Mouse (Mus musculus) heart, postnatal 10 days (tissue): ENCODE data around the gene Cd19. TPM values are rescaled to one million over a fixed set of nuclear protein-coding genes. Genes with fewer than 3 reads are reported as not detected.
"Not testable (repeated sequence)": the region's sequence is repeated elsewhere in the genome, so short reads cannot be mapped to it uniquely, and the experiment has no call there.

ENCODE experiments used
- DNase-seq, 2 experiments: peaks; one replicate each; pipeline ENCODE4 v3.0.0; 2021
- intact Hi-C: fragments of 180-260 bp; cut with DNase I; formaldehyde crosslinking; loops from one replicate; pipeline ENCODE4 v1.15.1; 2025
- microRNA-seq, 2 experiments: library from miRNA; unstranded; fragments of <30 nt; microRNA quantifications; one replicate each; pipeline ENCODE4 v1.2.0; 2022
- total RNA-seq, 2 experiments: library from RNA; stranded (reverse); gene quantifications; 2 replicates each; pipeline ENCODE4 v1.2.3; 2021

Cd19 gene
- total RNA-seq, 2 experiments from 2014 or later = 0.50 to 1.2 TPM

DNA sequence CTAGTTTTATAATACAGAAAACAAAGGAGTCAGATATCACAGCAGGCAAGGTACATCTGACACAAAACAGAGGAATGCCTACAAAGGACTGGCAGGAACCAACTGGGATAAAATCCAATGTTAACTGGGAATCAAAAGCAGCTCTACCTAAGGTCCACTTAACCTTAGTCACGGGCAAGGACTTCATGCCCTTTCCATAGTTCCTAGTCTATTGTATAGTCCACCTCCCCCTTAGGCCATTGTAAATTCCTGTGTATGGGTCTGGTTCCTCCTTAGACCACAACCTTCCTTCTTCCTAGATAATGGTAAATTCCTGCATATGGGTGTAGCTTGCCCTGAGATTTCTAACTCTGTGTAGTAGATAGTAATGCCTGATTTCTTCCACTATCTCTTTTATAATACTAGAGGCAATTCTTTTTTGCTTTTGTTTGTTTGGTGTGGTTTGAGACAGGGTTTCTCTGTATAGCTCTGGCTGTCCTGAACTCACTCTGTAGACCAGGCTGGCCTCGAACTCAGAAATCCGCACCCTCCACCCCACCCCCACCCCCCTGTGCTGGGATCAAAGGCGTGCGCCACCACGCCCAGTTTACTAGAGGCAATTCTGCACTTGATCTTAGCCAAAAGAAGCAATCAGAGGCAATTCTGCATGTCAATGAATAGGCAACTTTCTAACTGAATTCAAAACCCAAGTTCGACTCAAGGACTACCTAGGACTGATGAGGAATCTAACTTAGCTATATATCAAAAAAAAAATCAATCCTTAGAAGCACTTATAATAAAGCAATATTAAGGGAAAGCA is 22.4 kb downstream of the Cd19 start:
- DNase-seq, intact Hi-C loops: not testable (repeated sequence)

DNA sequence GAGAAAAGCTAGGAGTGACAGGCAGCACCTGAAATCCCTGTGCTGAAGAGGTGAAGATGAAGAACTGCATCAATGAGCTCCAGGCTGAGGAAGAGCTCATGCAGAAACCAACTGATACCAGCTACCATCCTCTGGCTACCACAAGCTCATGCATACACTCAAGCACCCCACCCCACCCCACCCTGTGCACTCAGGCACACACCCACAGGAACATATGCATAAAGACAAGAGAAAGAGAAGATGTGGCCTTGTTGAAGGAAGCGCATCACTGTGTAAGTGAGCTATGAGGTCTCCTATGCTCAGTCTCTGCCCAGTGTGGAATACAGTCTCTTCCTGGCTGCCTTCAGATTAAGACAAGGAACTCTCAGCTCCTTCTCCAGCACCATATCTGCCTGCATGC is 26.5 kb downstream of the Cd19 start:
- intact Hi-C loops = no loop called here
- DNase-seq = no peak

DNA sequence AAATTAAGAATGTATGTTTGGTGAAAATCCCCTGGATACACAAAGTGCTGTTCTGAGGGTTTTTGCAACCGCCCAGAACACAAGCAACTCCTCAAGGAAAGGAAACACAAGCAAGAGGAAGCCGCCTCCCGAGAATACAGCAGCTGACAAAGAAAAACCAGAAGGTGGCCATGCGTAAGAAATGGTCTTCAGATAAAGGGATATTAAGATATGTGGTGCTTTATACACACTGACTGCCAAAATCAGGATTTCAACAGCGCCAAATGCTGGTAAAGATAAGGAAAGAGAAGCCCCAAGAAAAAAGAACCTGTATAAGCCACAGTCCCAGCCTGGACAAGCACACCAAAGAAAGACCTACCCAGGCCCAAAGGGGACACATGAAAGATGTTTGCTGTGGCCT is 31.1 kb downstream of the Cd19 start:
- intact Hi-C loops = no loop called here
- DNase-seq = no peak

DNA sequence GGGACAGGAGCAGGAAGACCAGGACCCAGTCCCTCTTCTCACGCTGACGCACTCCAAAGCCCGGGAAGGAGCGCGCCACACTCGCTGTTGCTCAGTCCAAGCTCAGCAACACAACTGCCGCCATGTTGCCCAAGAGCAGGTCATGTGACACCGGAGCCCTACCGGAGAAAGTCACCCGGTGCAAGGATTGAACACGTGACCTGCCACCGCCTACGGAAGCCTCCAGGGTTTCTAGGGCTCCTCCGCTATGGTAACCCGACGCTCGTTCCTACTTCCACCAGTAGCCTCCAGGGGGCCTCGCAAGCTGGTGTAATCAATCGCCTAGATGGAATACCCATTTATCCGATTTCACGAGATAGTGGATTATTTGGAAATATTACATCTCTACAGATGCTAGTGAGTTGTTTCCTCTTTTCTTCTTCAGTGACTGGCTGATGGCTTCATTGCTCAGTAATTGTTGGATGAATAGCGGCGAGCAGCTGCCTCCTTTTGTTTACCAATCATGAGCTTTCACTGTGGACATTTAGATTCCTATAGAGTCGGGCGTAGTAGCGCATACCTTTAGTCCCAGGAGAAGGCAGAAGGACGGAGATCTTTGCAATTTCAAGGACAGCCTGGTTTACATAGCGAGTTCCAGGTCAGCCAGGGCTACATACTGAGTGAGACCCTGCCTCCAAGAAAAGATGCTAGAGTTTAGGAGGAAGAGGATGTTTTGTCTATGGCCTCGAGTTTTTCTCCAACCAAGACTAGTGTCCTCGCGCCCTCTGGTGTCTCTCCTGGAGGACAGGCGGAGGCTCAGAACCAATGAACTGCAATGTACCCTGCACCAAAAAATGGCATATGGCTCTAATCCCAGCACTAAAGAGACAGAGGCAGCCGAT is 37.2 kb downstream of the Cd19 start, which contains the start of gene Spns1:
Gene Spns1 (minus strand): TSS at position 173 of the 881 bp plus-strand sequence.
- peak; percentile 95 to 96 for DNase-seq
- intact Hi-C loops = loop anchor here (1.0 to 2.0 kb wide), 2 partner anchors 54 to 117 kb away; no protein-coding TSS in a partner anchor

DNA sequence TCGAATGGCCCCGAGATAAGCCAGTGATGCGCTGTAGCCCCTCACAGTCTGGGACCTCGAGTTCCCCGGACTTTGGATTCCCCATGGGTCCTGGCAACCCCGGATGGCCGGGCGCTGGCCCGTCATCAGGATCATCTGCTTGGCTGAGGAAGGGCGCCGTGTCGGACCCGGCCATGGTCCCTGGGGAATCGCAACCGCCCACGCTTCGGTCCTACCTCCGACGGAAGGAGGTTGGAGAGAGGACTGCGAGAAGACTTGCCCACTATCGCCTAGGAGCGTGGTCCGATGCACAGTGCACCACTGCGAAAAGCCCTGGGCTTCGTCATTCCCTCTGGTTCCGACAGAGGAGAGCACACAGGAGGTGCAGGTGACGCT is 37.8 kb downstream of the Cd19 start:
- intact Hi-C loops = no loop called here
- peak in 1 of 2 experiments; percentile 15 for DNase-seq

DNA sequence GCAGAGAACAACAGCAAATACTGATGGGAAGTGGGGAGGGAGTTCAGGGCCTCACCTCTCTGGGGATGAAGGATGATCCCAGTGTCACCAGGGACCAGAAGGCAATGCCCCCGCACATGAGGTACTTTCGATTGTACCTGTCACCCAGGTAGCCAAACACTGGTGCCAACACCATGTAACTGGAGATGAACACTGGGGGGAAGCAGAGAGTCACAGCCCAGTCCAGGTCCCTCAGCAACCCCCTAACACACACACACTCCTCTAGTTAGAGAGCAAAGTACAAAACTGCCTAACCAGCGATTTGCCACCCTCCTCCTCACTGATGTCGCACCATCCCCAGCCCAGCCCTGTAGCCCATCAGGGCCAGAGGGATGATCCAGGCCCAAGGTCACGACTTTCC is 39.7 kb downstream of the Cd19 start:
- intact Hi-C loops = no loop called here
- DNase-seq = no peak

DNA sequence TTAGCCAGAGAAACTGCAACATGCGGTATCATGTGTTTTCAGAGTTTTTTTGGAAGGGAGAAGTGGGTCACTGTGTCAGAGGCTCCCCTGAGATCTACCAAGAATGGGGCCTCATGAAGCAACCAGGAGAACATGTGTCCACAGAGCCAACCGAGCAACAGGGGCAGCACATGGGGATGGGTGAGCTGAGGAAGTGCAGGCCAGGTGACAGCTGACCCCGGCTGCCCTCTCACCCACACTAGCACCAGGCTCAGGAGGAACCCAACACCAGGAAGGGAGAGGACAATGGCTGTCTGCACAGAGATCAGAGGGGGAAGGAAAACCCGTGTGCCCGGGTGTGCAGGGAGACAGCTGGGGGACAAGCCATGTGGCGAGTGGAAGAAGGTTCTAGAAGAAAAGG is 40.2 kb downstream of the Cd19 start:
- DNase-seq = no peak
- intact Hi-C loops = no loop called here

DNA sequence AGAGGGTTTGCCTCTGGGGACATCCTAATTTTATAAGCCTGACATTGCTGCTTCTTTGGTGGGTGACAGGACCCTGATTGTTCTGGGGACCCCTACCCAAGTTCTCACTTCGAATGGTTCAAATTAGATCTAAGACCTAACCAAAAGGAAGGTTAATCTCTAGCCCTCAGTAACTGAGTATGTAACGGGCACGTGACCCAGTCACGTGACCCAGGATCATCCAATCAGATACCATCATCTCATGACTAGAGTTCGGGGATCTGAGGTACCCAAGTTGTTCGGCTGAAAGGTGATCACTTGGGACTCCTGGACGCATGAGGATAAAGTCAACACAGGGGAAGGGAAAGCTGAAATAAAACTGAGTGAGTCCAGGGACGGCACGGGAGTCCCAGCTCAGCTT is 41.7 kb downstream of the Cd19 start:
- no peak for DNase-seq
- intact Hi-C loops = no loop called here

DNA sequence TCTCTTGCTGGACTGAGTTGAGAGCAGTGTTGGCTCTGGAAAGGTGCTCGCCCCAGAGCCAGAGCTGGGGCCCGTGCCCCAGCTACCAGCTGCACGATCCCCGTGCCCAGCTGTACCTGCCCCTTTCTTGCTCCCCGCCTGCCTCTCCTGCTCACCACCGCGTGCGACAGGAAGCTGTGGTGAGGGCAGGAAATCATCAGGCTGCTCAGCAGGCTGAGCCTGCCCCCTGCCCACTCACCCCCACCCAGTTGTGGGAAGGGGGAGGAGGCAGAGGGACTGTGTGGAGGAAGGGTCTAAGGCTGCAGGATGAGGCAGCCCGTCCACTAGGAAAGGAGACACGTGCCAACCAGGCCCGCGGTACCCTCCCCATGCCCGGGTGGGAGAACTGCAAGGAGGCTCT is 45.3 kb downstream of the Cd19 start, which contains the start of gene Lat:
Gene Lat (minus strand): TSS at position 178 of the 400 bp plus-strand sequence.
- intact Hi-C loops = no loop called here
- DNase-seq = peak; percentile 12 to 15

DNA sequence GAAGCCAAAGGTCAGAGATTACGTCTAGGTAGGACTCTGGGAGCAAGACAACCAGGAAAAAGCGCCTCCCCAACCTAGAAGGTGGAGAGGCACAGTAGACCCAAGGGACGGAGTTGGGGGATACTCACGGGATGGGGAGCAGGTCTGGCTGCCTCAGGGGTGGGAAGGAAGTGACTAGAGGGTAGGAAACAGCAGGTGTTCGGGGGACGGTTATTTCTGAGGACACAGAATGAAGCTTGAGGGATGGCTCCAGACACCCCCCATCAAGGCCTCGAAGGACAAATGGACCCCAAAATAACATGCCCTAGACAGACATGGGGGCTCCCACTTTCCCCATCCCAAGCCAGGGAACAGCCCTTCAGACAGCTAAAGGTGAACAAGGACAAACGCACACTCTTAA is 46.3 kb downstream of the Cd19 start:
- DNase-seq = no peak
- intact Hi-C loops = no loop called here

DNA sequence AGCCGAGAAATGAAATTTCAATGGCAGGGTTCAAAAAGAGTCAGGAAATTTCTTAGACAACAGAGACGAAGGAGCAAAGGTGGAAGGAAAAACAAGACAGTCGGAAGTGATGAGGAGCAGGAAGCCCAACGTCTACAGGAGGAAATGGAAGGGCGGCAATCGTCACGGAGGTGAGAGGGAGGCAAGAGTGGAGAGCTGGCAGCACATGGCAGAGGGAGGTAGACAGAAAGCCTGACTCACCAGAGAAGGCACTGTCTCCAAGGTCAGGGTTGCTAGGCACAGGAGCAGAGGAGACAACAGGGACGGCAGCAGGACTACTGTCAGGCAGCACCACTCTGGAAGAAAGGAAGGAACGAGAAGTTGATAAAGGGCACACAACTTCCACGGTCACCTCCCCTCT is 47.1 kb downstream of the Cd19 start:
- DNase-seq = no peak
- intact Hi-C loops = no loop called here

DNA sequence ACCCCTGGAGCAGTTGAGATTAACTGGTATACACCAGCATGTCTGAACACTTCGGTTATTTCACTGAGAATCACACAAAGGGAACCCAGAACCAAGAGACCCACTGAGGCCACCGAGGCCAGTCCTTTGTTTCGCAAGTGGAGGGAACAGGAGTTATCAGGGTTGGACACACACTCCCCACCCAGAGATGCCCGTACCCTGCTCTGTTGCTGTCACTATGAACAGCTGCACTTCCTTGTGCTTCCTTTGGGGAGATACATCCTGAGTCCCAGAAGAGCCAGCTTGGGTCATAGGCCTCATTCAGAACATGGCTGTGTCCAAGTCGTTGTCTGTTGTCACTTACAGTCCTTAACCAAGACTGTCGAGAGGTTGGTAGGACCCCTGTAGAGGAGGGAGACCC is 51.7 kb downstream of the Cd19 start:
- intact Hi-C loops = no loop called here
- no peak for DNase-seq

DNA sequence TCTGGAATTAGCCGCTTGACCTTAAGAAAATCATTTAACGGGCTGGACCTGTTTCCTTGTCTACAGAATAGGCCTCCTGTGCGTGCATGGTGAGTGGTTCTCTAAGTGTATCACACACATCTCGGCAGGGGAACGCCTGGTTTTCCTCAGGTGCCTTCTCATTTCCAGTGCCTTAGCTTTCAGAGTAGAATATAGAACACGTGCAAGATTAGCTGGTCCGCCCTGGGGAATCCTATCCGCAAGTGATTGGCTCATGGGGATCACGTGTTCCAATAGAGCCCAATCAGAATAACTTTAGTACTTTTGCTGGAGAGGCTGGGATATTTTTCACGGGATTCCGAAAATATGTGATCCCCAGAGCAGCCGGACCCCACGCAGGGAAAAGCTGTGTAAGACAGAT is 55.6 kb downstream of the Cd19 start:
- DNase-seq = no peak
- intact Hi-C loops = no loop called here

Small RNA genes lying within 50 kb of the gene (microRNA-seq; reads per million reads assigned to microRNA genes)
- 0 to 0.24 reads per million in 2 experiments for gene Mir7058

Other genes with a start within 250 kb of the Cd19 start
- gene Xpo6, start 214.4 kb downstream of the Cd19 start, total RNA-seq = 10 to 100 TPM; 39.7 to 41.4 TPM
- 10 to 100 TPM; 68.7 to 77.1 TPM for gene Sbk1, start 142.3 kb downstream of the Cd19 start, total RNA-seq
- gene Lat, start 45.3 kb downstream of the Cd19 start, total RNA-seq = 1 to 10 TPM in 1 of 2 experiments, under 1 TPM in 1; 0.84 to 1.6 TPM
- 10 to 100 TPM; 34.8 to 41.2 TPM for gene Spns1, start 37.4 kb downstream of the Cd19 start, total RNA-seq
- gene Nfatc2ip, start 18.2 kb downstream of the Cd19 start, total RNA-seq = 1 to 10 TPM; 6.1 to 7.0 TPM
- gene Rabep2, start 13.9 kb upstream of the Cd19 start, total RNA-seq = 10 to 100 TPM; 10.9 to 12.5 TPM
- gene Atp2a1, start 48.2 kb upstream of the Cd19 start, total RNA-seq = under 1 TPM; 0.77 to 0.82 TPM
- gene Sh2b1, start 60.5 kb upstream of the Cd19 start, total RNA-seq = 10 to 100 TPM; 46.1 to 46.7 TPM
- 100 to 1,000 TPM; 245 to 251 TPM for gene Tufm, start 72.5 kb upstream of the Cd19 start, total RNA-seq
- gene Atxn2l, start 88.5 kb upstream of the Cd19 start, total RNA-seq = 10 to 100 TPM; 54.2 to 54.5 TPM
- gene Eif3c, start 151.5 kb upstream of the Cd19 start, total RNA-seq = 100 to 1,000 TPM; 149 to 159 TPM
- gene Apobr, start 170.1 kb upstream of the Cd19 start, total RNA-seq = under 1 TPM; 0.69 to 0.81 TPM
- gene Cln3, start 170.9 kb upstream of the Cd19 start, total RNA-seq = 10 to 100 TPM; 14.7 to 16.6 TPM
- not detected for gene Il27, start 180.1 kb upstream of the Cd19 start, total RNA-seq
- 10 to 100 TPM in 1 of 2 experiments, 1 to 10 TPM in 1; 7.2 to 10.5 TPM for gene Nupr1, start 216.0 kb upstream of the Cd19 start, total RNA-seq
- gene Sgf29, start 234.4 kb upstream of the Cd19 start, total RNA-seq = 10 to 100 TPM; 26.0 to 32.0 TPM